Mouse (Mus musculus): ENCODE results near the gene Tmem184b.

- TF ChIP-seq CTCF (IDR thresholded peaks at IDR 0.05; ENCODE audit: control insufficient read depth, insufficient read depth, insufficient read length) (no peak), USF1 (IDR thresholded peaks at IDR 0.05; ENCODE audit: low read depth) (no peak), MYOD1 (IDR thresholded peaks at IDR 0.05; ENCODE audit: control insufficient read depth, insufficient read length, low read depth) (no peak), MAX (IDR thresholded peaks at IDR 0.05) (no peak), CEBPB (IDR thresholded peaks at IDR 0.05; ENCODE audit: low read depth) (no peak), MYOG (IDR thresholded peaks at IDR 0.05; ENCODE audit: control insufficient read depth, extremely low read depth, insufficient read length) (no peak), FOSL1 (IDR thresholded peaks at IDR 0.05; ENCODE audit: insufficient read depth, low read length, poor library complexity, severe bottlenecking) (no peak)
Measured at GRCm38 (mm10) chr15:79352479-79352878, 50.9 kb downstream of the Tmem184b start.
